ENCODE assay signal across 37 mouse cellular contexts in the genomic region with DNA sequence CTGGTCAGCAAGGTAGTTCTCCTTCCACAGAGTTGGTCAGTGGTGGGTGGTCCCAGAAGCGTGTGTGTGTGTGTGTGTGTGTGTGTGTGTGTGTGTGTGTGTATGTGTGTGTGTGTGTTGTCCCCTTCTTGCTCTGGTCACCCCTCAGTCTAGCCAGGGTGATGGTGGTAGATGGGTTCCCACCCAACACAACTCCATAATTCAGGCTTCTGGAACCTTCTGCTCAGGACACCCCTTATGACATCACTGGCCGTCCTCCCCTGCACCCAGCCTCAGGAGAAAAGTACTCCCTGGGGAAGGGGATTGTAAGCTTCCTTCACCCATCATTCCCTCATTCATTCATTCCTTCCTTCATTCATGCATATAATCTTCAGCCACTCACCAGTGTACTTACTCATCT. TPM values are rescaled to one million over a fixed set of nuclear protein-coding genes. Genes with fewer than 3 reads are reported as not detected.
"Had no signal": no experiment of that assay in that cellular context is flagged by ENCODE, and none has a peak within 500 bp of the region (broad histone marks: within the 10 kb centered on the region; RNA-seq: fewer than 3 reads in every experiment).

A gene (minus strand): TSS at position 211 of the 400 bp plus-strand sequence.

- H3K9me3 ChIP-seq: embryonic facial prominence, embryonic 10.5 days; embryonic facial prominence, embryonic 12.5 days; embryonic facial prominence, embryonic 13.5 days; embryonic facial prominence, embryonic 15.5 days; forebrain, embryonic 10.5 days; forebrain, embryonic 12.5 days; forebrain, embryonic 13.5 days; forebrain, embryonic 15.5 days had no signal

- H3K27me3 ChIP-seq: embryonic facial prominence, embryonic 12.5 days; embryonic facial prominence, embryonic 13.5 days; embryonic facial prominence, embryonic 15.5 days; forebrain, embryonic 12.5 days; forebrain, embryonic 13.5 days; forebrain, embryonic 15.5 days had no signal

- ATAC-seq: forebrain, embryonic 13.5 days; forebrain, embryonic 14.5 days; forebrain, embryonic 15.5 days; forebrain, embryonic 16.5 days; forebrain, postnatal 0 days had no signal

- H3K27ac ChIP-seq: embryonic facial prominence, embryonic 10.5 days; embryonic facial prominence, embryonic 12.5 days; embryonic facial prominence, embryonic 13.5 days; embryonic facial prominence, embryonic 15.5 days; forebrain, embryonic 10.5 days; forebrain, embryonic 12.5 days; forebrain, embryonic 13.5 days; forebrain, embryonic 15.5 days; gastrocnemius, adult 2 months; heart, adult 2 months had no signal

- H3K4me3 ChIP-seq: embryonic facial prominence, embryonic 10.5 days; embryonic facial prominence, embryonic 12.5 days; embryonic facial prominence, embryonic 13.5 days; embryonic facial prominence, embryonic 15.5 days; erythroblast, embryonic 14.5 days; forebrain, embryonic 10.5 days; forebrain, embryonic 12.5 days; forebrain, embryonic 13.5 days; forebrain, embryonic 15.5 days; gastrocnemius, adult 2 months; heart, adult 2 months had no signal

- H3K36me3 ChIP-seq: embryonic facial prominence, embryonic 10.5 days; embryonic facial prominence, embryonic 12.5 days; embryonic facial prominence, embryonic 13.5 days; embryonic facial prominence, embryonic 15.5 days; forebrain, embryonic 10.5 days; forebrain, embryonic 12.5 days; forebrain, embryonic 15.5 days had no signal

- DNase-seq: cerebellum, adult 2 months; cerebellum, adult 8-10 months; cerebellum, adult 9-10 months; cerebellum, adult 9-11 months; cerebellum, postnatal 10 days; cerebellum, postnatal 14 days; cerebellum, postnatal 25 days; cerebellum, postnatal 36 days; embryo, embryonic 11 days; forebrain, postnatal 0 days; gastrocnemius, adult 2 months; gastrocnemius, postnatal 10 days; gastrocnemius, postnatal 14 days; gastrocnemius, postnatal 25 days; gastrocnemius, postnatal 36 days; heart, adult 18-20 months; heart, adult 2 months had no signal

- H3K9ac ChIP-seq: embryonic facial prominence, embryonic 12.5 days; embryonic facial prominence, embryonic 13.5 days; embryonic facial prominence, embryonic 15.5 days; forebrain, embryonic 12.5 days; forebrain, embryonic 13.5 days; forebrain, embryonic 15.5 days; forebrain, postnatal 0 days had no signal

- H3K4me1 ChIP-seq: embryonic facial prominence, embryonic 10.5 days; embryonic facial prominence, embryonic 12.5 days; embryonic facial prominence, embryonic 13.5 days; embryonic facial prominence, embryonic 15.5 days; forebrain, embryonic 10.5 days; forebrain, embryonic 12.5 days; forebrain, embryonic 13.5 days; forebrain, embryonic 15.5 days had no signal

RNA-seq across cellular contexts. Expression of the gene that starts here (rescaled TPM):
- total RNA-seq: common myeloid progenitor, adult 5-6 weeks; forebrain, postnatal 0 days; gastrocnemius, adult 18-20 months; gastrocnemius, adult 2 months; gastrocnemius, adult 8-10 months; gastrocnemius, postnatal 10 days; gastrocnemius, postnatal 14 days; gastrocnemius, postnatal 25 days; gastrocnemius, postnatal 36 days; gastrocnemius, postnatal 4 days; granulocyte monocyte progenitor cell, adult 5-6 weeks; heart, adult 18-20 months; heart, adult 2 months had no signal
- polyA plus RNA-seq: cortical plate, adult 2 months; embryonic facial prominence, embryonic 10.5 days; embryonic facial prominence, embryonic 11.5 days; embryonic facial prominence, embryonic 12.5 days; embryonic facial prominence, embryonic 13.5 days; embryonic facial prominence, embryonic 14.5 days; erythroblast, embryonic 14.5 days; forebrain, embryonic 10.5 days; forebrain, embryonic 11.5 days; forebrain, embryonic 12.5 days; forebrain, embryonic 13.5 days; forebrain, embryonic 14.5 days; forebrain, embryonic 15.5 days; forebrain, embryonic 16.5 days; forebrain, postnatal 0 days had no signal
